Mouse (Mus musculus) gastrocnemius, adult 8-10 months (tissue): Measurements from ENCODE around the gene Tiam2. TPM values are rescaled to one million over a fixed set of nuclear protein-coding genes. Genes with fewer than 3 reads are reported as not detected.

ENCODE experiments used
- DNase-seq, 2 experiments: peaks; one replicate each; pipeline ENCODE4 v3.0.0; 2022; ENCODE audit warnings: low spot score in 2 of 2
- total RNA-seq, 4 experiments: library from RNA; stranded (reverse); gene quantifications; 2 replicates each; pipeline ENCODE4 v1.2.4; 2022

Gene Tiam2
- 1 to 10 TPM; 2.3 to 4.1 (median 2.8) TPM for total RNA-seq

GRCm38 (mm10) chr17:3326148-3326902 lies at the start of gene Tiam2:
TSS of gene Tiam2 (plus strand) at chr17:3326573.
- DNase-seq = peak in 1 of 2 experiments; percentile 17

GRCm38 (mm10) chr17:3280321-3280720 lies 46.1 kb upstream of the Tiam2 start:
- no peak for DNase-seq

- DNase-seq = no peak
Observed at GRCm38 (mm10) chr17:3281939-3282338, 44.4 kb upstream of the Tiam2 start.

- DNase-seq = no peak
Observed at GRCm38 (mm10) chr17:3285030-3285671, 41.2 kb upstream of the Tiam2 start.

GRCm38 (mm10) chr17:3286123-3286825 lies 40.1 kb upstream of the Tiam2 start:
- DNase-seq = no peak

- peak; percentile 18 to 45 for DNase-seq
Observed at GRCm38 (mm10) chr17:3288341-3288740, 38.0 kb upstream of the Tiam2 start.

- DNase-seq = no peak
Observed at GRCm38 (mm10) chr17:3295097-3295496, 31.3 kb upstream of the Tiam2 start.

- DNase-seq = no peak
Observed at GRCm38 (mm10) chr17:3299487-3299886, 26.9 kb upstream of the Tiam2 start.

- no peak for DNase-seq
Observed at GRCm38 (mm10) chr17:3305926-3306325, 20.4 kb upstream of the Tiam2 start.

GRCm38 (mm10) chr17:3313711-3314624 lies 12.4 kb upstream of the Tiam2 start:
- DNase-seq = peak; percentile 18 to 37

- DNase-seq = no peak
Observed at GRCm38 (mm10) chr17:3314625-3315020, 11.8 kb upstream of the Tiam2 start.

- DNase-seq = no peak
Observed at GRCm38 (mm10) chr17:3315581-3315980, 10.8 kb upstream of the Tiam2 start.

- no peak for DNase-seq
Observed at GRCm38 (mm10) chr17:3326903-3327279, 518 bp downstream of the Tiam2 start.

- DNase-seq = no peak
Observed at GRCm38 (mm10) chr17:3327335-3327734, 962 bp downstream of the Tiam2 start.

GRCm38 (mm10) chr17:3328820-3329219 lies 2.4 kb downstream of the Tiam2 start:
- no peak for DNase-seq

GRCm38 (mm10) chr17:3329429-3329828 lies 3.1 kb downstream of the Tiam2 start:
- DNase-seq = no peak

- DNase-seq = peak; percentile 27 to 68
Observed at GRCm38 (mm10) chr17:3331721-3332461, 5.5 kb downstream of the Tiam2 start.

- DNase-seq = no peak
Observed at GRCm38 (mm10) chr17:3336161-3336739, 9.9 kb downstream of the Tiam2 start.

GRCm38 (mm10) chr17:3336887-3337524 lies 10.6 kb downstream of the Tiam2 start:
- DNase-seq = no peak

- DNase-seq = no peak
Observed at GRCm38 (mm10) chr17:3337525-3337888, 11.1 kb downstream of the Tiam2 start.
